Mouse (Mus musculus) testis, adult 2 months (tissue): Measurements from ENCODE around the gene Insr.
"Not testable (repeated sequence)": the region's sequence is repeated elsewhere in the genome, so short reads cannot be mapped to it uniquely, and the experiment has no call there.

Experiments used
- CTCF ChIP-seq: fragments of 200-500 bp; IDR thresholded peaks from 2 replicates; pipeline ENCODE4 v1.5.1; 2012; ENCODE audit warnings: low read depth, mild to moderate bottlenecking, inconsistent platforms, low read length, moderate library complexity; ENCODE audit not compliant: control insufficient read depth, insufficient read depth, insufficient replicate concordance
- POLR2A ChIP-seq: fragments of 200-500 bp; IDR thresholded peaks from 2 replicates; pipeline ENCODE4 v1.6.1; 2012; ENCODE audit warnings: low read depth, mild to moderate bottlenecking, inconsistent platforms, low read length, moderate library complexity; ENCODE audit not compliant: control insufficient read depth

DNA sequence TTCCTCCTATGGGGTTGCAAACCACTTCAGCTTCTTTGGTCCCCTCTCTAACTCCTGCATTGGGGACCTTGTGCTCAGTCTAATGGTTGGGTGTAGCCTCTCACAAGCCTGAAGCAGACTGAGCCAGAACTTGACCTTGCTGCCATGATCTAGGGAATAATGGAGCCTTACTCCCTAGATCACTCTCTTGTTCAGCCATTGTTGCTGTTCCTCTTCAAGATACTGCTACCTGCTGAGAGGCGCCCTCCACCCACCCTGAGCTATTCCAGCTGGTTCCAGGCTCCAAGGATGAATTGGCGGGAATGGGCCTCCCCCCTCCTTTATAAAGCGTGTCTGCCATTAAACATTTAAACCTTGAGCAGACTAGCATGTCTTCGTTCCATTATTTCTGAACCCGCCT, 179.0 kb downstream of the Insr start:
- not testable (repeated sequence) for TF ChIP-seq CTCF, POLR2A
